In the genomic region with DNA sequence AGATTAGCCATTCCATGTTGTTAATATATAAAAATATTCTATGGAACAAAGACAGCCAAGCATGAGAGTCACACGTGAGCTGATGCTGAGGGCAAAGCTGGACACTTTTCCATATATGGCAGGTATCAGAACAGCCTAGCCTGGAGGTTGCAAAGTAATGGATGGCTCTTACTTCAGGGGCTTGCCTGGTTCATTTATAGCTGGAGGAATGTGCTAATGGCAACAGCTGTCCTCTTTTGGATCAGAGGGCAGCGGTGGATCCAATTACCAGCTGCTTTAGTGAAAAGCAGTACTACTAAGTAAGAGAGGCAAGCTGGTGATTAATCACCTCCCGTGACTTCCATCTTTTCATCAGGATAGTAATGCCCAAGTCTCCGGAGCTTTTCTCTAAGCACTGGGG, we compare ENCODE assay signal across 24 mouse cellular contexts. TPM values are rescaled to one million over a fixed set of nuclear protein-coding genes. Genes with fewer than 3 reads are reported as not detected.
A peak's percentile ranks its signal among the peaks of the same experiment; 100 is the strongest.
DNase-seq lines count a peak whose midpoint lies in the region; ATAC-seq and TF ChIP-seq lines count a peak whose summit lies in the region.
"Had no signal": no experiment of that assay in that cellular context is flagged by ENCODE, and none has a peak within 500 bp of the region (broad histone marks: within the 10 kb centered on the region; RNA-seq: fewer than 3 reads in every experiment).

No protein-coding gene starts in this region.

- no peaks in the 10 kb centered on the region for H3K36me3 ChIP-seq in hindbrain, embryonic 14.5 days (replicated peaks; ENCODE audit: control insufficient read depth, insufficient read depth)
- no peaks in the 10 kb centered on the region for H3K36me3 ChIP-seq in hindbrain, embryonic 13.5 days
- no peaks in the 10 kb centered on the region for H3K36me3 ChIP-seq in myocyte (ENCODE audit: control insufficient read depth, insufficient read depth)
- H3K36me3 ChIP-seq: forebrain, embryonic 12.5 days; heart, embryonic 15.5 days; limb, embryonic 15.5 days; liver, embryonic 15.5 days had no signal

- no peak overlapping the region for H3ac ChIP-seq in myocyte (ENCODE audit: control insufficient read depth, insufficient read length)

- H3K27me3 ChIP-seq in hindbrain, embryonic 14.5 days (ENCODE audit: control insufficient read depth, insufficient read depth, low read length): no peaks in the 10 kb centered on the region
- no peaks in the 10 kb centered on the region for H3K27me3 ChIP-seq in hindbrain, embryonic 13.5 days
- H3K27me3 ChIP-seq in myocyte (ENCODE audit: control insufficient read depth, insufficient read depth, insufficient read length): no peaks in the 10 kb centered on the region
- H3K27me3 ChIP-seq in cerebellum, adult 2 months (ENCODE audit: control insufficient read depth, insufficient read depth, low read length): no peaks in the 10 kb centered on the region
- H3K27me3 ChIP-seq: CH12.LX; heart, embryonic 15.5 days; limb, embryonic 15.5 days; liver, embryonic 15.5 days had no signal

- no peaks in the 10 kb centered on the region for H3K9me3 ChIP-seq in hindbrain, embryonic 14.5 days (ENCODE audit: control insufficient read depth, low read length)
- H3K9me3 ChIP-seq in hindbrain, embryonic 13.5 days: no peaks in the 10 kb centered on the region
- H3K9me3 ChIP-seq: forebrain, embryonic 12.5 days; heart, embryonic 15.5 days; limb, embryonic 15.5 days; liver, embryonic 15.5 days had no signal

- peak; percentile 31; the same call in 1 of the 2 replicates for ATAC-seq in hindbrain, embryonic 14.5 days (ENCODE audit: low FRiP score)
- no peak for ATAC-seq in hindbrain, embryonic 13.5 days (ENCODE audit: low FRiP score)
- ATAC-seq: lung, postnatal 0 days had no signal

- TF ChIP-seq POLR2A in myocyte (IDR thresholded peaks at IDR 0.05; ENCODE audit: insufficient read length, low read depth): no peak
- TF ChIP-seq POLR2A in cerebellum, adult 2 months (IDR thresholded peaks at IDR 0.05; ENCODE audit: borderline replicate concordance, insufficient read depth, low read length): no peak

- no peak overlapping the region for H3K4me2 ChIP-seq in hindbrain, embryonic 14.5 days (replicated peaks)
- H3K4me2 ChIP-seq in hindbrain, embryonic 13.5 days: no peak overlapping the region
- H3K4me2 ChIP-seq in myocyte (ENCODE audit: low read depth): no peak overlapping the region
- H3K4me2 ChIP-seq: forebrain, embryonic 12.5 days; heart, embryonic 15.5 days; limb, embryonic 15.5 days; liver, embryonic 15.5 days had no signal

- H3K9ac ChIP-seq in hindbrain, embryonic 14.5 days: no peak overlapping the region
- H3K9ac ChIP-seq in hindbrain, embryonic 13.5 days: no peak overlapping the region
- H3K9ac ChIP-seq: forebrain, embryonic 12.5 days; heart, embryonic 15.5 days; limb, embryonic 15.5 days; liver, embryonic 15.5 days had no signal

- no peak for TF ChIP-seq CTCF in cerebellum, adult 2 months (IDR thresholded peaks at IDR 0.05; ENCODE audit: borderline replicate concordance, insufficient read depth, low read depth, low read length)

- WGBS in hindbrain, embryonic 14.5 days: 23% methylated on average over 4 of the region's 4 CpGs
- 23% methylated on average over 4 of the region's 4 CpGs for WGBS in hindbrain, embryonic 13.5 days
- WGBS in cerebellum, adult 2 months: 66% methylated on average over 4 of the region's 4 CpGs

- no peak for DNase-seq in hindbrain, embryonic 14.5 days (ENCODE audit: low spot score)
- DNase-seq in embryo, embryonic 11 days: peak; percentile 49
- DNase-seq in forelimb bud, embryonic 11.5 days (ENCODE audit: low read depth, low spot score): peak; percentile 47
- no peak for DNase-seq in frontal cortex, postnatal 25 days (ENCODE audit: low spot score in 2 of 2)
- DNase-seq in gastrocnemius, postnatal 4 days (ENCODE audit: low spot score in 2 of 2): no peak
- DNase-seq in cerebellum, adult 2 months: no peak
- DNase-seq: cerebellum, adult 18-20 months; cerebellum, postnatal 36 days; gastrocnemius, postnatal 14 days; heart, adult 2 months; kidney, adult 11 months; kidney, postnatal 4 days; layer of hippocampus, adult 9-11 months; midbrain, embryonic 14.5 days; right cerebral cortex, adult 18-20 months; thymus, postnatal 14 days had no signal

- H3K27ac ChIP-seq in hindbrain, embryonic 14.5 days: no peak overlapping the region
- no peak overlapping the region for H3K27ac ChIP-seq in hindbrain, embryonic 13.5 days
- no peak overlapping the region for H3K27ac ChIP-seq in cerebellum, adult 2 months (ENCODE audit: insufficient read depth, low read length)
- H3K27ac ChIP-seq: forebrain, embryonic 12.5 days; heart, adult 2 months; heart, embryonic 15.5 days; limb, embryonic 15.5 days; liver, embryonic 15.5 days had no signal

- 0 out of 2 replicates have a peak, but pooled peaks cover 3% of the 10 kb centered on the region for H3K4me1 ChIP-seq in hindbrain, embryonic 14.5 days (replicated peaks; ENCODE audit: control insufficient read depth, insufficient read depth, low read length)
- H3K4me1 ChIP-seq in hindbrain, embryonic 13.5 days (replicated peaks): no peaks in the 10 kb centered on the region; the same call in 1 of the 2 replicates
- H3K4me1 ChIP-seq in cerebellum, adult 2 months (ENCODE audit: control insufficient read depth, insufficient read depth, low read length): no peaks in the 10 kb centered on the region
- H3K4me1 ChIP-seq: heart, embryonic 15.5 days; limb, embryonic 15.5 days; liver, embryonic 15.5 days had no signal

- H3K79me2 ChIP-seq in myocyte (ENCODE audit: control insufficient read depth, insufficient read depth): no peaks in the 10 kb centered on the region

- H3K4me3 ChIP-seq in hindbrain, embryonic 14.5 days (replicated peaks; ENCODE audit: low read length): no peak overlapping the region
- H3K4me3 ChIP-seq in hindbrain, embryonic 13.5 days: no peak overlapping the region
- H3K4me3 ChIP-seq in myocyte: no peak overlapping the region
- H3K4me3 ChIP-seq in cerebellum, adult 2 months (replicated peaks; ENCODE audit: insufficient read depth, low read depth, low read length): no peak overlapping the region
- H3K4me3 ChIP-seq: forebrain, embryonic 12.5 days; heart, adult 2 months; heart, embryonic 15.5 days; limb, embryonic 15.5 days; liver, embryonic 15.5 days had no signal

TF ChIP-seq in myocyte, 11 proteins besides CTCF, POLR2A, EP300 and RAD21:
- peak; percentile 91 for TF ChIP-seq SRF (IDR thresholded peaks at IDR 0.05; ENCODE audit: control insufficient read depth, insufficient read length, low read depth)
- peak; percentile 9 to 59 (median 15) for TF ChIP-seq MYOD1 (IDR thresholded peaks at IDR 0.05; ENCODE audit: control insufficient read depth in 1 of 3, insufficient read length in 2 of 3, low read depth in 2 of 3)
- no peak for TF ChIP-seq TCF12 (IDR thresholded peaks at IDR 0.05; ENCODE audit: insufficient read depth, poor library complexity, severe bottlenecking)
- TF ChIP-seq MYOG (IDR thresholded peaks at IDR 0.05; ENCODE audit: control insufficient read depth in 1 of 3, insufficient read depth in 1 of 3, insufficient read length in 2 of 3, low read depth in 2 of 3): peak in 1 of 3 experiments; percentile 70
- no peak for TF ChIP-seq USF1 (IDR thresholded peaks at IDR 0.05; ENCODE audit: low read depth)
- no peak for TF ChIP-seq CEBPB (IDR thresholded peaks at IDR 0.05; ENCODE audit: insufficient read depth, poor library complexity, severe bottlenecking)
TF ChIP-seq in myocyte: peak in this region for 3.

RNA-seq across cellular contexts. Expression of a gene that starts 41.8 kb away (rescaled TPM):
- polyA plus RNA-seq in hindbrain, embryonic 14.5 days (2014; fragmentation: Nextera tagmentation; extraction: Ambion mirVana): 21.7 and 24.8 TPM in 2 replicates
- 24.8 and 25.2 TPM in 2 replicates for polyA plus RNA-seq in hindbrain, embryonic 13.5 days (2015; fragmentation: Nextera tagmentation; extraction: Ambion mirVana)
- 35.6 TPM for polyA plus RNA-seq in myocyte (2012; fragmentation: generic; extraction: Trizol)
- 10 to 100 TPM; 14.7 to 15.0 TPM for total RNA-seq in gastrocnemius, postnatal 4 days (2021)
- polyA plus RNA-seq in cerebellum, adult 2 months (2012; rRNA removed): 7.8 and 8.7 TPM in 2 replicates

Comparison
In these comparisons a context has a peak if more than half of its experiments do, and no peak if none do; other contexts are left out.
1. DNase-seq: peak in embryo, embryonic 11 days (single experiment) and forelimb bud, embryonic 11.5 days (single experiment); none in hindbrain, embryonic 14.5 days (single experiment), frontal cortex, postnatal 25 days (0 of 2), gastrocnemius, postnatal 4 days (0 of 2) and cerebellum, adult 2 months (0 of 2).